ENCODE assay signal across 8 mouse cellular contexts in the genomic region with DNA sequence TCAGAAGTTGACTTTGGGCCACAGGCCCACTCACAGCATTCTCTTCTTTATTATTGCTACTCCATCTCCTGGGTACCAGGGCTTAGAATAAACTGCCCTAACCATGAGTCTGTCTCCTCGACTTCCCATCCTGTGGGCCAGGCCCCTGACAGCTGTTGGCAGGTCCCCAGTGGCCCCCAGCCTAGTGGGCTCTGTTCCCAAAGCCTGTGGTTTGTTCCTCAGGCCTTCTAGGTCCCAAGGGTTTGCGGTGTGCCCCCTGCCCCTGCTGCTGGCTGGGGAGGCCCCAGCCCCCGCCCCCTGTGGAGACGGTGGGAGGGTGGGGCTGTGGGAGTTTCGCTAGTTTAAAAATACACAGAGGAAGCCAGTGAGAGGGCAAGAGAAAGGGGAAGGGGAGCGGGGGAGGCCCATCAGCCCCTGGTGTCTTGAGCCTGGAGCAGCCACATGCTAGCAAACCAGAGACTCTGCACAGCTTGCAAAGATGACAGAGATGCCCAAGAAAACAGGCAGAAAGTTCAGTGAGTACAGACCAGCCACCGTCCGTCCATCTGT. TPM values are rescaled to one million over a fixed set of nuclear protein-coding genes. Genes with fewer than 3 reads are reported as not detected.
DNase-seq lines count a peak whose midpoint lies in the region; ATAC-seq lines count a peak whose summit lies in the region.

A gene (plus strand): TSS at position 375 of the 549 bp plus-strand sequence.

- peak within 1 kb of the TSS; percentile 19 for H3K4me3 ChIP-seq in stomach, embryonic 14.5 days (ENCODE audit: low read depth, low read length)

- H3K9me3 ChIP-seq in stomach, embryonic 14.5 days (ENCODE audit: control insufficient read depth, low read depth, low read length), result no peaks in the 10 kb centered on the region

- peak within 1 kb of the TSS; percentile 40; the same call in 1 of the 2 replicates for H3K9ac ChIP-seq in stomach, embryonic 14.5 days (replicated peaks; ENCODE audit: low read depth, low read length)

- no peak for DNase-seq in gastrocnemius, postnatal 14 days
- no peak for DNase-seq in gastrocnemius, adult 8-10 months (ENCODE audit: low spot score in 2 of 2)
- peak; percentile 55 to 60 for DNase-seq in heart, postnatal 10 days
- DNase-seq in layer of hippocampus, postnatal 14 days (ENCODE audit: low spot score in 2 of 2), result no peak
- peak; percentile 69 to 84 for DNase-seq in lung, postnatal 4 days
- DNase-seq in frontal cortex, postnatal 10 days (ENCODE audit: low spot score in 2 of 2), result no peak

- intact Hi-C loops in gastrocnemius, postnatal 14 days (cut with DNase I; ENCODE audit: low total_unique reads), result no loop called here
- intact Hi-C loops in heart, postnatal 10 days (cut with DNase I), result no loop called here

- H3K27ac ChIP-seq in stomach, embryonic 14.5 days (ENCODE audit: low read length), result peak within 1 kb of the TSS; percentile 69; the same call in 1 of the 2 replicates

- H3K4me1 ChIP-seq in stomach, embryonic 14.5 days (ENCODE audit: control insufficient read depth, insufficient read depth, low read length), result peaks cover 22% of the 10 kb centered on the region

- H3K27me3 ChIP-seq in stomach, embryonic 14.5 days (ENCODE audit: control insufficient read depth, insufficient read depth, low read length), result no peaks in the 10 kb centered on the region

- ATAC-seq in common myeloid progenitor, adult 5-6 weeks (replicated peaks; ENCODE audit: low read depth, poor library complexity, severe bottlenecking), result peak; percentile 77
- peak; percentile 44; the same call in 1 of the 2 replicates for ATAC-seq in stomach, embryonic 14.5 days (ENCODE audit: insufficient number of reproducible peaks, insufficient read depth, low FRiP score, low read depth)

- H3K4me2 ChIP-seq in stomach, embryonic 14.5 days (replicated peaks; ENCODE audit: low read depth, low read length), result peak within 1 kb of the TSS; percentile 29

- 14% methylated on average over 8 of the region's 8 CpGs for WGBS in stomach, embryonic 14.5 days

- no peaks in the 10 kb centered on the region; the same call in 1 of the 2 replicates for H3K36me3 ChIP-seq in stomach, embryonic 14.5 days (ENCODE audit: control insufficient read depth, insufficient read depth, low read length)

RNA-seq across cellular contexts. Expression of the gene that starts here (rescaled TPM):
- 10 to 100 TPM; 10.2 to 16.1 TPM for total RNA-seq in gastrocnemius, postnatal 14 days (2021)
- 1 to 10 TPM; 3.3 to 6.6 (median 6.1) TPM for total RNA-seq in gastrocnemius, adult 8-10 months (2022)
- 13.7 and 19.3 TPM in 2 replicates for total RNA-seq in common myeloid progenitor, adult 5-6 weeks (2017)
- 10 to 100 TPM; 45.3 to 47.1 TPM for total RNA-seq in heart, postnatal 10 days (2021)
- total RNA-seq in layer of hippocampus, postnatal 14 days (2021), result 10 to 100 TPM; 31.4 to 33.2 TPM
- polyA plus RNA-seq in stomach, embryonic 14.5 days (2014; fragmentation: Nextera tagmentation; extraction: Ambion mirVana), result 28.2 and 28.4 TPM in 2 replicates

Comparison
In these comparisons a context has a peak if more than half of its experiments do, and no peak if none do; other contexts are left out.
1. DNase-seq: peak in heart, postnatal 10 days (2 of 2) and lung, postnatal 4 days (2 of 2); none in gastrocnemius, postnatal 14 days (single experiment), gastrocnemius, adult 8-10 months (0 of 2), layer of hippocampus, postnatal 14 days (0 of 2) and frontal cortex, postnatal 10 days (0 of 2).